Mouse (Mus musculus): ENCODE results near the gene Ajap1. TPM values are rescaled to one million over a fixed set of nuclear protein-coding genes. Genes with fewer than 3 reads are reported as not detected.

The Ajap1 gene
- polyA plus RNA-seq, 1 experiment from 2014 or later, result 14.3 TPM

GRCm38 (mm10) chr4:153435917-153436316, 46.7 kb downstream of the Ajap1 start:
- peaks cover 34% of the 10 kb centered on the region for H3K4me1 ChIP-seq (ENCODE audit: control insufficient read depth, insufficient read depth, low read depth, low read length)
- H3K27me3 ChIP-seq (replicated peaks; ENCODE audit: control insufficient read depth, insufficient read depth, low read length), result no peaks in the 10 kb centered on the region
- peak overlapping the region; percentile 76 for H3K27ac ChIP-seq (ENCODE audit: low read depth, low read length)
- no peaks in the 10 kb centered on the region for H3K36me3 ChIP-seq (ENCODE audit: control insufficient read depth, insufficient read depth, low read length)
- 33% methylated on average over 5 of the region's 5 CpGs for WGBS
- H3K4me3 ChIP-seq (ENCODE audit: low read length), result no peak overlapping the region
- H3K9me3 ChIP-seq (ENCODE audit: control insufficient read depth, low read length), result no peaks in the 10 kb centered on the region
- no peak overlapping the region for H3K9ac ChIP-seq (ENCODE audit: low read depth, low read length)
- no peak overlapping the region for H3K4me2 ChIP-seq (ENCODE audit: low read length)
- ATAC-seq, result peak; percentile 55

DNA sequence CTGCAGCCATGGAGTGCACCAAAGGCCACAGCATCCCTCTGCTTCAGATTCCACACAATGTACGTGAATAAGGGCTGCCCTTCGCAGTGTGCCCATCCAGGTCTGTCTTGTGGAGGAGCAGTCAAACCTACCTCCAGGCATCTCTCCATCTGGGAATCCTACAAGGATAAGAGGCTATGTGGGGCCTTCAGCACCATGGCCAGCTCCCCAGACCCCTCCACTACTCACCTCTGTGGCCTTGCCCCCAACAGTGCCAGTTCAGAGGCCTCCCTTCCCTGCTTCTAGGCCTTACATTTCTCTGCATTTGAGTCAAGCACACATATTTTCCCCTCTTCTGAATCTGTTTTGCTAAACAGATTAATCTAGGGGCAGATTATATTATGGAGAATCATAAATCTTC, 52.6 kb downstream of the Ajap1 start:
- no peak for ATAC-seq
- Histone ChIP-seq H3K4me3 (ENCODE audit: low read length) (no peak overlapping the region), H3K9ac (ENCODE audit: low read depth, low read length) (no peak overlapping the region), H3K4me1 (ENCODE audit: control insufficient read depth, insufficient read depth, low read depth, low read length) (peaks cover 6% of the 10 kb centered on the region), H3K9me3 (ENCODE audit: control insufficient read depth, low read length) (no peaks in the 10 kb centered on the region), H3K36me3 (ENCODE audit: control insufficient read depth, insufficient read depth, low read length) (no peaks in the 10 kb centered on the region), H3K27ac (ENCODE audit: low read depth, low read length) (no peak overlapping the region), H3K27me3 (replicated peaks; ENCODE audit: control insufficient read depth, insufficient read depth, low read length) (no peaks in the 10 kb centered on the region), H3K4me2 (ENCODE audit: low read length) (no peak overlapping the region)
- 100% methylated on average over 2 of the region's 2 CpGs for WGBS

- Histone ChIP-seq H3K4me1 (ENCODE audit: control insufficient read depth, insufficient read depth, low read depth, low read length) (peaks cover 6% of the 10 kb centered on the region), H3K27ac (ENCODE audit: low read depth, low read length) (0 out of 2 replicates have a peak overlapping the region, but pooled peaks have one; percentile 20), H3K36me3 (ENCODE audit: control insufficient read depth, insufficient read depth, low read length) (no peaks in the 10 kb centered on the region), H3K4me3 (ENCODE audit: low read length) (no peak overlapping the region), H3K4me2 (ENCODE audit: low read length) (no peak overlapping the region), H3K9ac (ENCODE audit: low read depth, low read length) (no peak overlapping the region), H3K9me3 (ENCODE audit: control insufficient read depth, low read length) (no peaks in the 10 kb centered on the region), H3K27me3 (replicated peaks; ENCODE audit: control insufficient read depth, insufficient read depth, low read length) (no peaks in the 10 kb centered on the region)
- no peak for ATAC-seq
- 65% methylated on average over 16 of the region's 16 CpGs for WGBS
Observed at GRCm38 (mm10) chr4:153425961-153426656, 56.5 kb downstream of the Ajap1 start.

DNA sequence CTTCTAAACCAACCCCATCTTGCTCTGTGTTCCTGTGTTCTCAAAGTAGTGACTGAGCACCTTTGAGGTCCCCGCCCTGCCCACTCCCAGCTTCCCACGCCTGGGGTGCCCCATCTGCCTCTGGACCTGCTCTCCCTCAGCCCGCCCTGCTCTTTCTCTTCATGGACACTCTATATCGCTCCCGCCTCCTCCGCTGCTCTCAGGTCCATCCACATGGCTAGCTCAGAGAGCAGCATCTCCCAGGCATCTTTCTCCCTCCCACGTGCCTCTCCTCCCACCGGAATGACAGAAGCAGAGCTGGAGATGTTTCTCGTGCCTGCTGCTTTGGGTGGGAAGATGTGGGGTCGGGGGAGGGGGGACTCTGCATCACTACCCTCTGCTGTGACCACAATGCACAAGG, 58.3 kb downstream of the Ajap1 start:
- H3K9me3 ChIP-seq (ENCODE audit: control insufficient read depth, low read length), result no peaks in the 10 kb centered on the region
- no peak for ATAC-seq
- H3K27me3 ChIP-seq (replicated peaks; ENCODE audit: control insufficient read depth, insufficient read depth, low read length), result no peaks in the 10 kb centered on the region
- H3K4me1 ChIP-seq (ENCODE audit: control insufficient read depth, insufficient read depth, low read depth, low read length), result peaks cover 6% of the 10 kb centered on the region
- H3K27ac ChIP-seq (ENCODE audit: low read depth, low read length), result no peak overlapping the region
- no peak overlapping the region for H3K9ac ChIP-seq (ENCODE audit: low read depth, low read length)
- H3K4me3 ChIP-seq (ENCODE audit: low read length), result no peak overlapping the region
- H3K36me3 ChIP-seq (ENCODE audit: control insufficient read depth, insufficient read depth, low read length), result no peaks in the 10 kb centered on the region
- 77% methylated on average over 10 of the region's 10 CpGs for WGBS
- H3K4me2 ChIP-seq (ENCODE audit: low read length), result no peak overlapping the region

DNA sequence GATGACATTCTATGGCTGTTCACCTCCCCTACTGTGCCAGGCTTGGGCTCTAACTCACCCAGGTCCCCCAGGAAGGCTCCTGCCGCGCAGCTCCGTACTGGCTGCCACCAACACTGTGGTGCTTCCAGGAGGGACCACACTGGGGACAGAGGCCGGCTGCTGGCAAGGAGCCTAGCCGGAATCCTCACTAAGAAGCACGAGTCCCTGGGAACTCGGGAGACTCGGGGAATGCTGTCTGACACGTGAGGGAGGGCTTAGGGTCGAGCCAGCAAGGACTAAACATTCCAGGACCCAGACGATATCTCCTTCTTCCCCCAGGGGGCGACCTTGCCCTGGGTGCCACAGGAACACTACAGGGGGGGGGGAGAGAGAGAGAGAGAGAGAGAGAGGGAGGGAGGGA, 64.7 kb downstream of the Ajap1 start:
- no peak overlapping the region for H3K4me3 ChIP-seq (ENCODE audit: low read length)
- 2% methylated on average over 11 of the region's 12 CpGs for WGBS

DNA sequence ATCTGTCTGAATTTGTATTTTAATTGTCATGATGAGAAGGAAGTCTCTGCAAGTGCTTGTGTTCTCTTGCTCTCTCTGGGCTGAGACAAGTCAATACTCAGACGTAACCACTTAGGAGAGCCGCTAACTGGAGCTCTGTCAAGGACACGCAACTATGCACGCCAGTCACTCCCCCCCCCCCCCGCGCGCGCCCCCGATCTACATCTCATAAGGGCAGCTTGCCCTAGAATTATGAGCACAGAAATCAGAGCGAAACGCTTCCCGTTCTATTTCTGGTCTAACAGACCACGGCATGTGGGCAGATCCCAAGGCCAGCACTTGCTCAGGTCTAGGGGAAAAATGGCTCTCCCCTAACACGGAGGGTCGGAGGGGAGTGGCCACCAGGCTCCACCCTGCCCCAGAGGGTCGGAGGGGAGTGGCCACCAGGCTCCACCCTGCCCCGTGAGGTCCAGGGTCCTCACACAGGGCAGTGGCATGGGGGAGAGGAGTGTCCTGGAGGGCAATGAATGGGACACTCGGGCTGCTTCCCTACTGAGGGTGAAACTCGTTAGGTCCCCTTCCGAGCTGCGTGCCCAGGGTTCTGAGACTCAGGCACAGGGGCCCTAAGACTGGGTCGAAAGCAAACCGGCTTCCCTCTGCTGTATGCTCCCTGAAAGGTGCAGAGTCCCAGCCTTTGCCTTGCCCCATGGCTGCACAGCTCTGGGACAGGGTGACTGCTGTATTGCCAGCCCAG, 65.3 kb downstream of the Ajap1 start:
- ATAC-seq, result peak; percentile 48
- H3K27me3 ChIP-seq (replicated peaks; ENCODE audit: control insufficient read depth, insufficient read depth, low read length), result no peaks in the 10 kb centered on the region
- 7% methylated on average over 19 of the region's 23 CpGs for WGBS
- no peaks in the 10 kb centered on the region for H3K9me3 ChIP-seq (ENCODE audit: control insufficient read depth, low read length)
- H3K4me3 ChIP-seq (ENCODE audit: low read length), result peak overlapping the region; percentile 14
- H3K9ac ChIP-seq (ENCODE audit: low read depth, low read length), result peak overlapping the region; percentile 9
- no peak overlapping the region for H3K27ac ChIP-seq (ENCODE audit: low read depth, low read length)
- H3K36me3 ChIP-seq (ENCODE audit: control insufficient read depth, insufficient read depth, low read length), result no peaks in the 10 kb centered on the region
- H3K4me1 ChIP-seq (ENCODE audit: control insufficient read depth, insufficient read depth, low read depth, low read length), result peaks cover 11% of the 10 kb centered on the region
- peak overlapping the region; percentile 49 for H3K4me2 ChIP-seq (ENCODE audit: low read length)

More for the DNA sequence above, 64.7 kb downstream of the Ajap1 start:
- ATAC-seq, result peak; percentile 18; the same call in 1 of the 2 replicates
- Histone ChIP-seq H3K4me1 (ENCODE audit: control insufficient read depth, insufficient read depth, low read depth, low read length) (peaks cover 11% of the 10 kb centered on the region), H3K36me3 (ENCODE audit: control insufficient read depth, insufficient read depth, low read length) (no peaks in the 10 kb centered on the region), H3K4me2 (ENCODE audit: low read length) (peak overlapping the region; percentile 49), H3K9ac (ENCODE audit: low read depth, low read length) (peak overlapping the region; percentile 9; the same call in 1 of the 2 replicates), H3K9me3 (ENCODE audit: control insufficient read depth, low read length) (no peaks in the 10 kb centered on the region), H3K27me3 (replicated peaks; ENCODE audit: control insufficient read depth, insufficient read depth, low read length) (no peaks in the 10 kb centered on the region), H3K27ac (ENCODE audit: low read depth, low read length) (no peak overlapping the region)

DNA sequence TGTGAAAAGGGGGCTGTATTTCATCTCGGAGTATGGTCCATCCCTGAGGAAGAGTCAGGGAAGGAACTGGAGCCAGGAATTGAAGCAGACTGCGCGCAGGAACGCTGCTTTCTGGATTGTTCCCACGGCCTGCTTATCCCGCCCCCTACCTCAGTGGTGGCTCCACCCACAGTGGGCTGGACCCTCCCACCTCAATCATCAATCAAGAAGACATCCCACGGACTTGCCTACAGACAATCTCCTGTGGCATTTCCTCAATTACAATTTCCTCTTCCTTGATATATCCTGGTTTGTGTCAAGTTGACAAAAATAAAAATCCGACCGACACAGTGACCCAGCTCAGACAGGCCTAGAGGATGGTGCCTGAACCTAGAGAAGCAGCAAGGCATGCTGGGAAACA, 66.5 kb downstream of the Ajap1 start:
- H3K4me2 ChIP-seq (ENCODE audit: low read length), result no peak overlapping the region
- no peaks in the 10 kb centered on the region for H3K9me3 ChIP-seq (ENCODE audit: control insufficient read depth, low read length)
- no peaks in the 10 kb centered on the region for H3K36me3 ChIP-seq (ENCODE audit: control insufficient read depth, insufficient read depth, low read length)
- H3K27me3 ChIP-seq (replicated peaks; ENCODE audit: control insufficient read depth, insufficient read depth, low read length), result no peaks in the 10 kb centered on the region
- H3K27ac ChIP-seq (ENCODE audit: low read depth, low read length), result no peak overlapping the region
- no peak overlapping the region for H3K4me3 ChIP-seq (ENCODE audit: low read length)
- no peak for ATAC-seq
- H3K9ac ChIP-seq (ENCODE audit: low read depth, low read length), result no peak overlapping the region
- H3K4me1 ChIP-seq (ENCODE audit: control insufficient read depth, insufficient read depth, low read depth, low read length), result peaks cover 11% of the 10 kb centered on the region
- WGBS, result 59% methylated on average over 9 of the region's 9 CpGs

DNA sequence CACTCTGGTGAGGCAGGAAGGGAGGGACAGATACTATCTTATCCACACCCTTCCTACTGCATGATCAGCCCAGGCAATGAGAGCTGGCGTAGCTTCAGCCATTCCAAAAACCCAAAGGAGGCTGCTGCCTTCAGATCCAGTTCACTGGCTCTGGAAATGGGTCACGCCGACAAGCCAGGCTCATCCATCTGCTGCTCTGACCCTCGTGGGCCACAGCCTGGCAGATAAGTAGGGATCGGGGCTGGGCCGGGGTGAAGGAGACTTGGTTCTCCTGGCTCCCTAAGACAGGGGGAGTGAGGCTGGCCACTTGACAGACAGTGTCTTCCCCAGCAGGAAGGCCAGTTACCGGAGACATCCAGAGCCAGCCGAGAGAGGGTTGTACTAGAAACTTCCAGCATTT, 84.2 kb downstream of the Ajap1 start:
- no peaks in the 10 kb centered on the region for H3K27me3 ChIP-seq (replicated peaks; ENCODE audit: control insufficient read depth, insufficient read depth, low read length)
- no peak overlapping the region for H3K27ac ChIP-seq (ENCODE audit: low read depth, low read length)
- H3K9me3 ChIP-seq (ENCODE audit: control insufficient read depth, low read length), result no peaks in the 10 kb centered on the region
- H3K36me3 ChIP-seq (ENCODE audit: control insufficient read depth, insufficient read depth, low read length), result no peaks in the 10 kb centered on the region
- no peak overlapping the region for H3K4me3 ChIP-seq (ENCODE audit: low read length)
- H3K9ac ChIP-seq (ENCODE audit: low read depth, low read length), result no peak overlapping the region
- no peaks in the 10 kb centered on the region for H3K4me1 ChIP-seq (ENCODE audit: control insufficient read depth, insufficient read depth, low read depth, low read length)
- WGBS, result 84% methylated on average over 8 of the region's 8 CpGs
- no peak overlapping the region for H3K4me2 ChIP-seq (ENCODE audit: low read length)
- ATAC-seq, result peak; percentile 22; the same call in 1 of the 2 replicates

- Histone ChIP-seq H3K4me3 (ENCODE audit: low read length) (no peak overlapping the region), H3K9me3 (ENCODE audit: control insufficient read depth, low read length) (no peaks in the 10 kb centered on the region), H3K27ac (ENCODE audit: low read depth, low read length) (no peak overlapping the region), H3K27me3 (replicated peaks; ENCODE audit: control insufficient read depth, insufficient read depth, low read length) (no peaks in the 10 kb centered on the region), H3K4me2 (ENCODE audit: low read length) (no peak overlapping the region), H3K9ac (ENCODE audit: low read depth, low read length) (no peak overlapping the region), H3K4me1 (ENCODE audit: control insufficient read depth, insufficient read depth, low read depth, low read length) (no peaks in the 10 kb centered on the region), H3K36me3 (ENCODE audit: control insufficient read depth, insufficient read depth, low read length) (no peaks in the 10 kb centered on the region)
- ATAC-seq, result no peak
- 78% methylated on average over 12 of the region's 12 CpGs for WGBS
Observed at GRCm38 (mm10) chr4:153387478-153387877, 95.1 kb downstream of the Ajap1 start.
